Mouse (Mus musculus) kidney, adult 2 months (tissue): Measurements from ENCODE around the gene Grk6.
A peak's percentile ranks its signal among the peaks of the same experiment; 100 is the strongest.

Experiments used
- CTCF ChIP-seq: fragments of 200-500 bp; conservative IDR thresholded peaks from 2 replicates; pipeline ENCODE4 v1.5.1; 2011; ENCODE audit warnings: low read depth, mild to moderate bottlenecking, control low read depth, low read length, moderate library complexity, mixed read lengths; ENCODE audit not compliant: insufficient read depth, insufficient read length
- POLR2A ChIP-seq: fragments of 200-500 bp; IDR thresholded peaks from one replicate; pipeline ENCODE4 v1.6.1; 2011; ENCODE audit warnings: low read depth, low read length, control low read depth

DNA sequence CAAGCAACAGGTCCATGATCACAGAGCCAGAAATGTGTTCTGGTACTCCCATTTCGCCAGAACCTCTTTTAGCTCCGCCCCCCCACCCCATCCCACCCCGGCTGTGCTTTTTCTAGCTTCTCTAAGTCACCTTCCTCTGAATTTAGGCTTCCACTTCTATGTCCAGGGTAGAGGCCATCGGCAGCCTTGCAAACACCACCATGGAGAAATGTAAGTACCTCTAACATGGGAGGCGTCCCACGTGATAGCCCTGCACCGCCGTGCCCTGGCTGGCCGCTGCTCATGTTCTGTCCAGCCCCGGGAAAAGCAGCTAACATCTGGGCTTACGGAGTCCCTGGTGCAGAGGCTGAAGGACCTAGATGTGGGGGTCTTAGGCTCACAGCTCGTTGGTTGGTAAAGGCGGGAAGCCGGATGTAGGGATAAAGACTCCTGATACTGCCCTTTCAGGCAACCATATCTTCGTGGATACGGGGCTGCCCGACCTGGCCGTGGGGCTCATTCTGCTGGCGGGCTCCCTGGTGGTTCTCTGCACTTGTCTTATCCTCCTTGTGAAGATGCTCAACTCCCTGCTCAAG lies 36.2 kb upstream of the Grk6 start:
- TF ChIP-seq POLR2A (peak; percentile 54), CTCF (no peak)
